In the genomic region with DNA sequence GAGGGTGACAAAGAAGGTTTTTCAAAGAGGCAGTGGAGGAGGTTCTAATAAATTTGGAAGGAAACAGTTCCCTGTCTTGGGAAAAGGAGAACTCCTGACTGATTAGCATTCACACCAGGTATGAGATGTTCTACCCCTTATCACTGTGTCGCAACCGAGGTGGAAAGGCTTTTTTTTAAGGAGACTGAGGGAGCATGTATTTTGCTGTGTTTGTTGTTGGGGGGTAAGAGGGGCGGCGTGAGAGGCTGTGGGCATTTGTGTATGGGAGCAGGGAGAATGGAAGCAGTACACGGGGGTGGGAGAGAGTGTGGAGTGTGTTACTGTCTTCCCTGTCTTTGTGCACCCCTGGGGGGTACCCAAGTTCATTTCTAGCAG, we compare ENCODE assay signal across 8 mouse cellular contexts.
A peak's percentile ranks its signal among the peaks of the same experiment; 100 is the strongest.
DNase-seq lines count a peak whose midpoint lies in the region; ATAC-seq and TF ChIP-seq lines count a peak whose summit lies in the region.

No protein-coding gene starts in this region.

- no peaks in the 10 kb centered on the region for H3K27me3 ChIP-seq in forebrain, embryonic 15.5 days
- H3K27me3 ChIP-seq in liver, embryonic 12.5 days (replicated peaks) = peaks cover 23% of the 10 kb centered on the region

- no peak overlapping the region for H3K27ac ChIP-seq in bone marrow macrophage, adult 2 months (ENCODE audit: insufficient read depth, low read depth, low read length)
- peak overlapping the region; percentile 97 for H3K27ac ChIP-seq in forebrain, embryonic 15.5 days (replicated peaks)
- no peak overlapping the region for H3K27ac ChIP-seq in liver, embryonic 12.5 days

- H3K4me2 ChIP-seq in forebrain, embryonic 15.5 days (replicated peaks) = peak overlapping the region; percentile 55
- H3K4me2 ChIP-seq in liver, embryonic 12.5 days = peak overlapping the region; percentile 47

- peaks cover 10% of the 10 kb centered on the region for H3K4me1 ChIP-seq in bone marrow macrophage, adult 2 months (ENCODE audit: control insufficient read depth, insufficient read depth, low read length)
- H3K4me1 ChIP-seq in forebrain, embryonic 15.5 days = peaks cover 40% of the 10 kb centered on the region
- H3K4me1 ChIP-seq in liver, embryonic 12.5 days = peaks cover 10% of the 10 kb centered on the region; the same call in 1 of the 2 replicates

- H3K36me3 ChIP-seq in forebrain, embryonic 15.5 days = no peaks in the 10 kb centered on the region
- no peaks in the 10 kb centered on the region for H3K36me3 ChIP-seq in liver, embryonic 12.5 days

- peak; percentile 94 for DNase-seq in heart, adult 11 months
- DNase-seq in heart, postnatal 36 days = no peak
- no peak for DNase-seq in right cerebral cortex, adult 2 months (ENCODE audit: low spot score in 2 of 2)
- no peak for DNase-seq in left cerebral cortex, adult 18-20 months (ENCODE audit: low spot score in 2 of 2)

- TF ChIP-seq CTCF in bone marrow macrophage, adult 2 months (IDR thresholded peaks at IDR 0.05; ENCODE audit: low read depth, low read length) = no peak

- intact Hi-C loops in heart, postnatal 36 days (cut with DNase I) = no loop called here

- peak; percentile 60 for ATAC-seq in forebrain, embryonic 15.5 days (replicated peaks)
- no peak for ATAC-seq in liver, embryonic 12.5 days
- ATAC-seq in CD4-positive, CD25-positive, alpha-beta regulatory T cell, adult 4 months = no peak

- peak overlapping the region; percentile 20; the same call in 1 of the 2 replicates for H3K4me3 ChIP-seq in bone marrow macrophage, adult 2 months (ENCODE audit: insufficient read depth, low read length)
- H3K4me3 ChIP-seq in forebrain, embryonic 15.5 days = peak overlapping the region; percentile 50
- H3K4me3 ChIP-seq in liver, embryonic 12.5 days = no peak overlapping the region

- under 1% methylated on average over 5 of the region's 5 CpGs for WGBS in forebrain, embryonic 15.5 days
- 4% methylated on average over 5 of the region's 5 CpGs for WGBS in liver, embryonic 12.5 days (ENCODE audit: insufficient replicate concordance)

- no peak for TF ChIP-seq POLR2A in bone marrow macrophage, adult 2 months (IDR thresholded peaks at IDR 0.05; ENCODE audit: borderline replicate concordance, low read depth, low read length)

- peak overlapping the region; percentile 62 for H3K9ac ChIP-seq in forebrain, embryonic 15.5 days (replicated peaks)
- H3K9ac ChIP-seq in liver, embryonic 12.5 days = no peak overlapping the region

- H3K9me3 ChIP-seq in forebrain, embryonic 15.5 days = no peaks in the 10 kb centered on the region
- H3K9me3 ChIP-seq in liver, embryonic 12.5 days (replicated peaks) = no peaks in the 10 kb centered on the region
